Mouse (Mus musculus) adrenal gland, adult 8-10 months (tissue): ENCODE measurements at regions not wholly inside any gene's neighbourhood (a gene's known extent, or its start where the extent isn't known, plus 50 kb on each side); places are given as distances from the start of the nearest gene placed in this dataset.

Experiments used
- DNase-seq: peaks from one replicate; pipeline ENCODE4 v3.0.0; 2022

DNA sequence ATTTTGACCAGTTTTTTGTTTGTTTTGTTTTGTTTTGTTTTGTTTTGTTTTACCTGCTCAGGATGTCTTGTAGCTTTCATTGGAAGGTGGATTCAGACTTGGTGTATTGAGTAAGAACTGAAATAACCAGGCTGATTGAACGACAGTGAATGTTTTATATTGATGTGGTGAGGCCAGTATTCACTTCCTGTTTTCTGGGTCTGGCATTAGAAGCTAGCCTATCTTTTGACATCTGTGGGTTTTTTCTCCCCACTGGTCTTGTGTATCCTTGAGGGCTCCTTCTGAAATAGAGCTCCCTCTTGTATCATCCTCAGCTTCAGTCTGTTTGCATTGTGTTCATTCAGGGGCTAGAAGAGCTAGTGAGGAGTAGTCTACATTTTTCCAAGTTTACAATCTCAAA is 175.5 kb downstream of the 1700129C05Rik start:
- DNase-seq = no peak

GRCm38 (mm10) chr14:58944958-58945357 is 197.7 kb downstream of the 1700129C05Rik start:
- no peak for DNase-seq

- DNase-seq = peak; percentile 3
These were observed 199.4 kb downstream of the 1700129C05Rik start for GRCm38 (mm10) chr14:58943267-58943765.

DNA sequence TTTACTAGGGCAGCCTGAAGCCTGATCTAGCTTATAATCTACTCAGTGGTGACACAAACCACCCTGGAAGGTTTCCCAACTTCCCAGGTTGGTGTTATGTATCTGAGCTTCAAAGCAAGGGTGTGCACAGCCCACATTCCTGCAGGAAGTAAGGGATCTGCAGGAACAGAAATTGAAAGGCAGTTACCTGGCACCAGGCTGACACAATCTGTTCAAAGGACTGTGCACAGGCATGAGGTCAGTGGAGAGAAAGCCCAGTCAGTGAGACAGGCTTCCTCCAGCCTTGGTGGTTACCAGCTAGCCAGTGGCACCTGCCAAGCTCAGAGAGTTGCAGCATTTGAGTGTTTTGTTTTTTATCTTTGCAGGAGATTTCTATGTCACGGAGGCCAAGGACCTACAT is 203.6 kb downstream of the 1700129C05Rik start:
- peak; percentile 60 for DNase-seq

DNA sequence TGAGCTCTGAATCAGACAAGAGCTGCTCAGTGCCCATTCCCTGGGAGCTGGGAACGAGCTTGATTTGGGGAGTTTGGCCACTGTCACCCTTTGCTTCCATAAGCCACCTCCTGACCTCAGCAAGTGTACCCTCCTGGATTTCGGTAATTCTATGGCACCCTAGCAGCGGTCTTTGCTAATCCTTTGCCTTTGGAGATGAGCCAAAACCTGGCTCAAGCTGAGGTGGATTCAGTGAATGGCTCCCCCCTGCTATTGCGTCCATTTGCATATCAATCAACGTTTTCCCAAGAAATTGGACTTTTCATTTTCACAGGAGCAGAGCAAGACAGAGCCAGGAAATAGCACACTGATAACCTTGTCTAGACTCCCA is 204.1 kb downstream of the 1700129C05Rik start:
- DNase-seq = no peak

DNA sequence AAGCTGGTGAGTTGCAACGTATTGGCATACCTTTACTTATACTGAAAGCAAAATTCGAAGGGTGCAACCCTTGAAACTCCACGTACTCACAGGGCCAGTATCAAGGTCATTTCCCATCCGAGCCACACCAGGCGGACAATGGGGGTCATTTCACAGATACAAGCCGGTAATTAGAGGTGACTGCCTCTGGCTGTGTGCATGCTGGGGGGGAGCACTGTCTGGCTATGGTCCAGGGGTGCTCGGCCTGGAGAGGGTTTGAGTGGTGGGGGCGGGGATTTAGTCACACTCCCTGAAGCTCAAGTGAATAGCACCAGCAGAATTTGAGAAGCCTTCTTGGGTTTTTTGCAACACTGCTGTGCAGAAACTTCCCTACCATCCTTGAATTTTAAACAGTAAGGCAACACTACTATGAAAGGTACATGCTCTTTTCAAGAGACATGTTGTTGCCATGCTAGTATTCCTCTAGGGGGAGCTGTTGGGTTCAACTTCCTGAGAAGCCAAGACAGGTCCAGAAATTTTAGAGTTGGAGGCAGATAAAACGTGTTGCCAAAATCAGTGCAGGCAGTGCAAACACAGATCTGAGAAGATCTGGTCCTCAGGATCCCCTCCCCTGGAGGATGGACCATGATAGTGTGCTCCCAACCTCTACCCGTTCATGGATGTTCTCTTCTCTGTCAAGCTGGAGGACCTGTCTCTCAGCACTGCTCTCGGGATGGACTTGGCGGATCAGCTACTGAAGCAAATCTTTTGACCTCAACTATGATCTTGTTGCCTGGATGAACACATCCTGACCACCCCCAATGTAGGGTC is 204.7 kb downstream of the 1700129C05Rik start:
- DNase-seq = peak; percentile 5

GRCm38 (mm10) chr14:58937331-58937730 is 205.4 kb downstream of the 1700129C05Rik start:
- peak; percentile 74 for DNase-seq

- no peak for DNase-seq
These were observed 206.6 kb downstream of the 1700129C05Rik start for GRCm38 (mm10) chr14:58936131-58936530.

- no peak for DNase-seq
These were observed 224.8 kb downstream of the 1700129C05Rik start for GRCm38 (mm10) chr14:58917853-58918252.

DNA sequence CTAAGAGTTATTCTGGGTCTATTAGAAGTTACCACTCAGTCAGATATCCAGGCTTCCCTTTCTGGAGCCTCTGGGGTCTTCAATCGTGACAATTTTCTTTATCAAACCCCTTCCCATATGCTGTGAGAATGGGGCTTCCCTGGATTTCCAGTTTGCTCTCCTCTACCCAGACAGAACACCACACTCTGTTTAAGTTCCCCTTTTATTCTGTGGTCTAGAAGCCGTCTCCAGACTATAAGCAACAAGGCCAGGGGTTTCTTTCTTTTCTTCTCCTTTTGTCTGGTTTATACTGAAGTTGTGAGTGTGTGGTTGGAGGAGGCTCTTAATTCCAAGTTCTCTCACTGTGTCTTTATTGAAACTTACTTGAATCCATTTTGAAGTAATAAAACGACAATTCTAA is 225.5 kb downstream of the 1700129C05Rik start:
- DNase-seq = no peak

GRCm38 (mm10) chr14:58914937-58915336 is 227.8 kb downstream of the 1700129C05Rik start:
- DNase-seq = no peak

DNA sequence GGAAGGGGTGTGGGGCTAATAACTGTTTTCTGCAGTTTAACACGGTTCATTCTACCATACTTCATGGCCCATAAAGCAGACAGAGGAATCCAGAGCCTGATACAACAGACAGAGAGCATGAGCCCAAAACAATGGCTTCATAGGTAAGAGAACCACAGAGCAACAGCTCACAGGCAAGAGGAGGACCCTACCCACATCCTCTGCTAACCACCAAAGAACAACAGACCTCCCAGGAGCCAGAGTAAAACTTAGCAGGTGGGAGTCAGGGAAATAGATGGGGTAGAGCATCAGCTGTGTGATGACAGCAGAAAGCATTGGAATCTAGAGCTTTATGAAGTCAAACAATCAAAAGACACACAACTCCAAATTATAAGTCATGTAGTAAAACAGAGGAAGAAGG is 231.8 kb downstream of the 1700129C05Rik start:
- DNase-seq = no peak

DNA sequence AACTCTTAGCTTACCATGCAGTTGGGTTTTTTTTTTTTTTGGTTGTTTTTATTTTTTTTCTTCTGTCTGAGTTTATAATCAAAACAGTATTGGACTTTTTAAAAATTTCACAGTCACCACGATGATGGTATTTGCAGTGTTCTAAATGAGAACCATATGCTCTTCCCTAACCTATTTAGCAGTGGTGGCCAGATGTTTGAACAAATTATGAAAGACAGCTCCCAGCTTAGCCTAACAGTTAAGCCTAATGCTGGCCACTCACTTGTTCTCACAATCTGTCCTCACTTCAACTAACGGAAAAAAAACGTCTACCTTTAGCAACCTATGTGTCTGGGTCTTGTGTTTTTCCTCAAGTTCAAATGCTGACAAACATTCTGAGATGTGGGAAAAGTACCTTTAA is 234.8 kb downstream of the 1700129C05Rik start:
- no peak for DNase-seq

DNA sequence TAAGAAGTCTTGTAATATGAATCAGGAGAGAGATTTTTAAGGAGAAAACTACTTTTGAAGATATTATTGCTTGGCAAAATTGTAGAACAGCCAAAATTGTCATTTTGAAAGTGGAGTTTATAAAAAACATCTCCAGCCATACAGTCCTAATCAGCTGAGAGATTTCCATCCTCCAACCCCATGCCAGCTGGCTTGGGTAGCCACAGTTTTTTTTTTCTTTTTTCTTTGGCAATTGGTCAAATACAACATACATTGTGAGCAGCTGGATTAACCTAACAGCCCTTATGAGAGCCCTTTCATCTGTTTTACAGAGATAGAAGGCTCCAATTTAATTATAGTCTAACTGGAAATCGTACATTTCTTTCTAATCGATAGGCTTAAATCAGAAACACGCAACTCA is 235.3 kb downstream of the 1700129C05Rik start:
- DNase-seq = no peak

DNA sequence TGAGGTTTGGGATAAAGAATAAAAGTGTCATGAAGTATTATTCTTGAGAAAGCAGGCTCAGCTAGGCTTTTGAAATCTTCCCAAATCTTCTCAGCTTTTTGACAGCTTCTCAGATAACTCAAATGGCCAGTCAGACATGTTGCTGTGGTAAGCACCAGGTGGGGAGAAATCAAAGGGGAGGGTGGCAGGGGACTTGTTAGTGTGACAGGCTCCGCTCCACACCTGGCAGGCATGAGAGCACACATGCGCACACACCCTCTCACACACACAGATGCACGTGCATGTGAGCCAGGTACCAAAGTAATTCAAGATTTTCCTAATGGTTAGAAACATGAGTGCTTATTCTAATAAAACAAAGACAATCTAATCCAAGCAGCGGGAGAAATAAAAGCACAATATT is 236.1 kb downstream of the 1700129C05Rik start:
- DNase-seq = no peak

DNA sequence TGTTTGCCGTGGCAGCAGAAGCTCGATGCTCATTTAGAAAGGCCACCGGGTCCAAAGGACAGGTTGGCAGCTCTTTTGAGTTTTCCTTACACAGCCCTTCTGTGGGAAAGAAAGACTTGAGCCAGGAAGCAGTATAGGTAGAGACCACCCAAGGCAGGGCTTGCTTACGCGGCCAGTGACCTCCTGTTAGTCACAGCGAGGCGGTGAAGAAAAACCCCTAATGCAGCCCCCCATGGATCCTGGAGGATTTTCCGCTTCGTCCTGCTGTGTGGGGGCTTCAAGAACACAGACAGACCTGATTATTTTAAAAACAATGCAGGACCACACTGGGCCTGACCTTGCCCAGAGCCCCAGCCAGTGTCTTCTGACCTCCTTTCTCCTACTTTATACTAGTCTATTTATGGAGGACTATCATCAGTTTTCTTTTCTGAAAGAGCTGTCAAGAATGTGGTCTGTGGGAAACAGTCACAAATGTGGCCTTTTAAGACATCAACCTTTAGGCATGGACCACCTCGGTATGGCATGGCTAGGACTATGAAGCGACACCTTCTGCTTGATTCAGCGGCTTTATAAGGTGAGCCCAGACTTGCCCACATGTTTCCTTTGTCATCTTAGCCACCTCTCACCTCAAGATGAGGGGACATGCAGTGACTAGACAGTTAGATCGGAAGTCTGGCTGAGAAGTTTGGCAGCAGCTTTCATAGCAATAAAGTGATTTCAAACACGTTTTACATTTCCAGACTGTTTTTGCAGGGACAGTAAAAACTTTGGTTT is 274.3 kb downstream of the 1700129C05Rik start:
- no peak for DNase-seq

- peak; percentile 43 for DNase-seq
These were observed 275.1 kb downstream of the 1700129C05Rik start for GRCm38 (mm10) chr14:58867396-58868107.

GRCm38 (mm10) chr14:58854871-58855270 is 287.8 kb downstream of the 1700129C05Rik start:
- DNase-seq = peak; percentile 13

DNA sequence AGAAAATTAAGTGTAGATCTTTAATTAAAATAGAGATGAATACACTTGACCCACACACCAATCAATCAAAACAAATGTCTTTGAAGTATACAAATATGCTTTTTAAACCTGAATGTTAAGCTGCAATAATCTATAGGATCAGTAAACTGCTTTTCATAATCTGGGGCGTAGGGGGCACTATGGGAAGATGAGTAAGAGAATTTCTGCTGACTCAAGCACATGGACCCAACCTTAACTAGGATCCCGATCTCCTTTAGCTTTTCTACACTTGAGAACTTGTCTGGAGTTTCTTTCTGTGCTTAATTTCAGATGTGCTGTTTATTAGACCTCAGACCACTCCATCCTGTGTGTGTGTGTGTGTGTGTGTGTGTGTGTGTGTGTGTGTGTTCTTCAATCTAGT is 298.1 kb downstream of the 1700129C05Rik start:
- no peak for DNase-seq

DNA sequence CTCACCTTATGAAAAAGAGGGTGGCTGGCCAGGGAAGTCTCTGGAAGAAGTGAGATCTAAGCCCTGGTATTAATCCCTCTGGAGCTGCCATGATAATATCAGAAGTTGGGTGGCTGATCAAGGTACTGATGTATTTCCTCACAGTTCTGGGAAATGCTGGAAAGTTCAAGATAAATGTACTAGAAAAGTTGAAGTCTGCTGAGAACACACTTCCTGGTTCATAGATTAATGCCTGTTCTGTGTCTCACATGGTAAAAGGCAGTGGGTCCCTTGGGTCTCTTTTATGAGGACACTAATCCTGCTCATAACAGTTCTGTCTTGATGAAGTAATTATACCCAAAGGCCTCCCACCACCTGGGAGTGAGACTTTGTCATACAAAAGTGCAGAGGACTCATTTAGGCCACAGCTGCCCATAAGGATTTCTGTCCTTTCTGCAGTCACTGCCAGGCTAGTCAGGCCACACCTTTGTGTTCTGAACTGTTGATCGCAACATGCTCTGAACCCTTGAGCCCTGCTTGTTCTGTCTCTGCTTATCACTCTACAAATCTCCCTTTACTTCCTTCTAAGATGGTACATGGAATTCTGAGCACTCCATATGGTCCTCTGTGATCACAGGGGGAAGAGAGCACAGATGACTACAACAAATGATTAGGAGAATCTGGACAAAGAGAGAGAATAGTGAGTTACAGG is 300.4 kb downstream of the 1700129C05Rik start:
- DNase-seq = no peak

- DNase-seq = no peak
These were observed 319.8 kb downstream of the 1700129C05Rik start for GRCm38 (mm10) chr14:58822938-58823337.

DNA sequence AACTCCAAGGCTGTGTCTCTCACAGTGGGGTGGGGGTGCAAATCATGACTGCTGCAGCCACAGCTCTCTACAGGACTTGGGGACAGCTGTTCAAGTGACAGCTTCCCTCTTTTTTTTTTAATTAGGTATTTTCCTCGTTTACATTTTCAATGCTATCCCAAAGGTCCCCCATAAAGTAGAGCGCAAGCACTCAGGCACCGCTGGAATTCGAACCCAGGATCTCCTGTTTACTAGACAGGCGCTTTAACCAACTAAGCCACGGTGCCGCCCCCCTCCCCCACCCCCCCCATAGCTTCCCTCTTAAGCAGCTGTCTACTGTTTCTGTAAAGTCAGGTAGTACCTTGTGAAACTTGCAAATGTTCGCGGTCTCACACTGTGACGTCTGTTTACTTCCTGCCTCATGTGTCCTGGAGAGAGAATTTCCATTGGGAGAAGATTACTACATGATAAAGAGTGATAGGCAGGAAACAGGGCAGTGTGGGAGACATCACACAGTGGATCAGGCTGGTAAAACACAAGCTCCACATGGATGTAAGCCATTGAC is 324.7 kb downstream of the 1700129C05Rik start:
- DNase-seq = no peak
